Mouse (Mus musculus) embryonic facial prominence, embryonic 15.5 days (tissue): ENCODE data around the gene 1700025G04Rik. TPM values are rescaled to one million over a fixed set of nuclear protein-coding genes. Genes with fewer than 3 reads are reported as not detected.
"Not testable (repeated sequence)": the region's sequence is repeated elsewhere in the genome, so short reads cannot be mapped to it uniquely, and the experiment has no call there.

Source experiments
- ATAC-seq: fragments of 200-750 bp; cut with Nextera tagmentation; 2 replicates; pipeline ENCODE4 v1.8.0; 2017; ENCODE audit warnings: low read depth, moderate TSS enrichment; ENCODE audit not compliant: insufficient number of reproducible peaks, low FRiP score, low TSS enrichment
- H3K27ac ChIP-seq: fragments of 300-500 bp; sonication (generic); replicated peaks from 2 replicates; pipeline ENCODE4 v1.5.1; 2015; ENCODE audit warnings: mild to moderate bottlenecking, inconsistent platforms
- H3K27me3 ChIP-seq: fragments of 300-500 bp; sonication (generic); 2 replicates; pipeline ENCODE4 v1.6.1; 2015; ENCODE audit warnings: inconsistent platforms
- H3K36me3 ChIP-seq: fragments of 300-500 bp; sonication (generic); 2 replicates; pipeline ENCODE4 v1.6.1; 2015; ENCODE audit warnings: mild to moderate bottlenecking, inconsistent platforms
- H3K4me1 ChIP-seq: fragments of 300-500 bp; sonication (generic); 2 replicates; pipeline ENCODE4 v1.6.1; 2015; ENCODE audit warnings: inconsistent platforms
- H3K4me2 ChIP-seq: fragments of 300-500 bp; sonication (generic); replicated peaks from 2 replicates; pipeline ENCODE4 v1.6.1; 2015; ENCODE audit warnings: mild to moderate bottlenecking, inconsistent platforms
- H3K4me3 ChIP-seq: fragments of 300-500 bp; sonication (generic); replicated peaks from 2 replicates; pipeline ENCODE4 v1.5.1; 2015; ENCODE audit warnings: mild to moderate bottlenecking, inconsistent platforms
- H3K9ac ChIP-seq: fragments of 300-500 bp; sonication (generic); 2 replicates; pipeline ENCODE4 v1.6.1; 2015; ENCODE audit warnings: inconsistent platforms
- H3K9me3 ChIP-seq: fragments of 300-500 bp; sonication (generic); replicated peaks from 2 replicates; pipeline ENCODE4 v1.6.1; 2016; ENCODE audit warnings: inconsistent platforms
- WGBS: fragments of 180-500 bp; shearing (Covaris S2); methylation state at CpG from one replicate; pipeline ENCODE4 v1.1.7; 2015; 5-methylcytosine and 5-hydroxymethylcytosine counted together
- polyA plus RNA-seq: library from polyadenylated mRNA; unstranded; fragments of >200 nt; fragmentation: Nextera tagmentation; extraction: Ambion mirVana; gene quantifications from 2 replicates; pipeline ENCODE4 v1.2.1, GENCODE M21; 2015

The 1700025G04Rik gene
- polyA plus RNA-seq, 1 experiment from 2014 or later = 44.9 TPM

DNA sequence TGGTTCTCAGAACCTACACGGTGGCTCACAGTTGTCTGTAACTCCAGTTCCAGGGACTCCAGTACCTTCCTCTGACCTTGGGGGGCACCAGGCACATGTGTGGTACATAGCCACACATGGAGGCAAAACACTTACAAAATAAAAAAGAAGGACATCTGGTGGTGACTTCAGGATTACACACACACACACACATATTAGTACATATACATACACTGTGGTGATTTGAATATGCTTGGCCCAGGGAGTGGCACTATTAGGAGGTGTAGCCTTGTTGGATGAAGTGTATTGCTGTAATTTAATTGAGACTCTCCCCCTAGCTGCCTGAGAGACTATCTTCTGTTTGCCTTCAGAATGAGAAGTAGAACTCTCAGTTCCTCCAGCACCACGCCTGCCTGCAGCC, 241.6 kb downstream of the 1700025G04Rik start:
- H3K9ac ChIP-seq = no peak overlapping the region
- H3K36me3 ChIP-seq = no peaks in the 10 kb centered on the region
- H3K4me2 ChIP-seq = no peak overlapping the region
- H3K27me3 ChIP-seq = no peaks in the 10 kb centered on the region
- 80% methylated on average over 2 of the region's 2 CpGs for WGBS
- H3K4me1 ChIP-seq = no peaks in the 10 kb centered on the region
- H3K27ac ChIP-seq = no peak overlapping the region
- ATAC-seq = no peak
- H3K9me3 ChIP-seq = no peaks in the 10 kb centered on the region
- no peak overlapping the region for H3K4me3 ChIP-seq

DNA sequence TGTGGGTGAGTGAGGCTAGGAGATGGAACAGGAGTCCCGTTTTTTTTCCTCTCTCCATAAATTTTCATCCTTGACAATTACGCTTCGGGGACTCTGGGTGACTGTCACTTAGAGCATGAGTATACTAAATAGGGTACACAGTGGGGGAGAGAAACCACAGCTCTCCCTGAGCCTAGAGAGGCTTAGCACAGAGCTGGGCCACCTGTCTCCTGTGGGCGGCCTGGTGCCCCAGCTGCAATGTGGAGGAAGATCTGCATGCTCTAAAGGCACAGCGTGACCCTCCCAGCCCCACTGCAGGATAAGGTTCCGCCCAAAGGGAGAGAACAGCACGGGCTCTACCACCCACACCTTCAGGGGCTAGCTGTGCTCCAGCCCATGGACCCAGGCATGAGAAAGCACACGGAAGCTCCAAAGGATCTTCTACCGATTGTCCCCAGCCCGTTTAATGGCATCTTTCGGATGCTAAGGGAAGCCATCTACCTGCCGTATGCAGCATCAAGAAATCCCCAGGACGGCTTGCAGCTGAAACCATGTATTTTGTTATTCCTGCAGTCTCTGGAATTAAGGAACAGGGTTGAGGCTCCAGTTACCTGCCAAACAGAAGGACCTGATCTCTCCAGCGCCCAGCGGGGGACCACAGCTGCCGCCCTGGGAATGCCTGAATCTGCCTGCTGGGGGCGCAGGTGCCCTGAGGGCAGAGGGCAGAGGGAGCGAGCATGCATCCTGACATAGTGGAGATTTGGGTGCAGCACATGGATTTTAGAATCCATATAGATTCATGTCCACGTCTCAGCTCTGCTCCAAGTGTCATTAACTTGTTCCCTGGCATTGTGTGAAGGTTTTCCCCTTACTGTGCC, 243.8 kb downstream of the 1700025G04Rik start:
- H3K4me3 ChIP-seq = no peak overlapping the region
- H3K4me1 ChIP-seq = no peaks in the 10 kb centered on the region
- no peak overlapping the region for H3K27ac ChIP-seq
- WGBS = 59% methylated on average over 19 of the region's 19 CpGs
- no peaks in the 10 kb centered on the region for H3K36me3 ChIP-seq
- H3K9me3 ChIP-seq = no peaks in the 10 kb centered on the region
- H3K9ac ChIP-seq = no peak overlapping the region
- H3K27me3 ChIP-seq = no peaks in the 10 kb centered on the region
- H3K4me2 ChIP-seq = no peak overlapping the region
- ATAC-seq = no peak

DNA sequence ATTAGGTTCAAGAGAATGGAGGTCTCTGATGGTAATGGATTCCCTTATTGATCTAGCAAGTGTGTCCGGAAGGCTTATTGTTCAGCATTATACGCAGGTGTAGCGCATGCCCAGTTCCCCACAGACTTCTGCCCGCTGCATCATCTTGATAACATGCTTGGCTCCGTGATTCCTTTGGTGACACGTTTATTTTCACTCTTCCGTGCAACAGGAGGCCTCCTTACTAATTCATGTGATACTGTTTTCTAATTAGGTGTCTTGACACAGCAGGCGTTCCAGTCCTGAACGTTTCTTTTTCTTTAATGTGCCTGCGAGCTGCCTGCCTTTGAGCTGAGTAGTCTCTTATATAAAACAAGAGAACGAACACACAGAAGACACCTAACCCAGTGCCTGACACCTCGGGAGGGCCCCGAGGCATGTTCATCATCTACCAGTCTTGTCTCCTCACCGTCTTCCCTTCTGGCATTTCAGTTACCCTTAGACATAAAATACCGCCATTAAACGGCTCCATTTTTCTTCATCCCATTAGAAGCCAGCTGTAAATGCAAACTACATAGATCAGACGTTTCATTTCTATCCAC, 244.6 kb downstream of the 1700025G04Rik start:
- H3K27ac ChIP-seq = no peak overlapping the region
- no peak overlapping the region for H3K4me3 ChIP-seq
- H3K4me2 ChIP-seq = no peak overlapping the region
- no peaks in the 10 kb centered on the region for H3K4me1 ChIP-seq
- H3K27me3 ChIP-seq = no peaks in the 10 kb centered on the region
- H3K9ac ChIP-seq = no peak overlapping the region
- no peak for ATAC-seq
- no peaks in the 10 kb centered on the region for H3K9me3 ChIP-seq
- H3K36me3 ChIP-seq = no peaks in the 10 kb centered on the region
- WGBS = 78% methylated on average over 17 of the region's 17 CpGs

DNA sequence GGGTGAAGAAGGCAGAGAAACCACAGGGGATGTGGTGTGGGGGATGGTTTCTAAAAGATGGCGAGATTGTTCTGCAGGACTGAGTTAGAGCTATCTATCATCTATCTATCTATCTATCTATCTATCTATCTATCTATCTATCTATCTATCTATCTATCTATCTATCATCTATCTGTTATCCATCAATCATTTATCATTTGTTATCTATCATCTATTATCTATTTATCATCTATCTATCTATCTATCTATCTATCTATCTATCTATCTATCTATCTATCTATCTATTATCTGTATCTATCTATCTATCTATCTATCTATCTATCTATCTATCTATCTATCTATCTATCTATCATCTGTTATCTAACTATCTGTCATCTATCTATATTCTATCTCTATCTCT, 249.6 kb downstream of the 1700025G04Rik start:
- H3K4me3 ChIP-seq, H3K4me2 ChIP-seq, H3K36me3 ChIP-seq, H3K9ac ChIP-seq, H3K9me3 ChIP-seq, H3K27me3 ChIP-seq, H3K27ac ChIP-seq, H3K4me1 ChIP-seq, ATAC-seq: not testable (repeated sequence)
- 95% methylated on average over 1 of the region's 1 CpGs for WGBS

DNA sequence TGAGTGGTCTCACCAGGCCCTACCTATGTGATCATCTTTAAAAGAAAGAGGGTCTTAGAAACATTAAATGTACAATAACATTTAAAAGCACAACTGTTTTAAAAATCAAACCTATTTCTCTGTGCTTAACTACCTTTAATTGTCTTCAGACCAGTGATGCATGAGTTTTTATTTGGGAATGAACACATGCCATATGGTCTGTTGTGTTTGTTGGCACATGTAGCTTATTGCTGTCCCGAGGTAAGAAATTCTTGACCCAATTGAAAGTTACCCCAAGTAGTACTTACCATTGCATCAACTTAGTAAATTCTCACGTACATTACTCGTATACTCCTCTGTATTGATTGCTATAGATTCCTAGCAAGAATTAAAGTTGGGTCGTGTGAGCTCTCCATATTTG, 254.7 kb downstream of the 1700025G04Rik start:
- 74% methylated on average over 4 of the region's 4 CpGs for WGBS
- H3K36me3 ChIP-seq = no peaks in the 10 kb centered on the region
- ATAC-seq = no peak
- H3K27ac ChIP-seq = no peak overlapping the region
- peaks cover 8% of the 10 kb centered on the region; the same call in 1 of the 2 replicates for H3K9me3 ChIP-seq
- no peaks in the 10 kb centered on the region for H3K27me3 ChIP-seq
- no peak overlapping the region for H3K9ac ChIP-seq
- no peak overlapping the region for H3K4me3 ChIP-seq
- H3K4me1 ChIP-seq = no peaks in the 10 kb centered on the region
- no peak overlapping the region for H3K4me2 ChIP-seq

DNA sequence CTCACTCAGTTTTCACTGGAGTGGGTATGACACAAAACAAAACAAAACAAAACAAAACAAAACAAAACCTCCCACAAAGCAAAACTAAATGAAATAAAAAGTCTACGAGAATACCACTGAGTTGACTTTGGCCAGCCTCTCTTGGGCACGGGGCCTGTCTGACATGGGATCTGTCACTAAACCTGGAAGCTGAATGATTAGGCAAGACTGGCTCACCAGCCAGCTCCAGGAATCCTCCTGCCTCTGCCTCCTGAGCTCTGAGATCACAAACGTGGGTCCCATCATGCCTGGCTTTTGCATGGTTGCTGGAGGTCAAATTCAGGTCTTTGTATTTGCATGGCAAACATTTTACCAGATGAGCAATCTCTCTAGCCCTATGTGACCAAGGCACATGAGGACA, 258.1 kb downstream of the 1700025G04Rik start:
- H3K4me3 ChIP-seq = no peak overlapping the region
- H3K9me3 ChIP-seq = peaks cover 8% of the 10 kb centered on the region; the same call in 1 of the 2 replicates
- H3K27ac ChIP-seq = no peak overlapping the region
- no peak overlapping the region for H3K4me2 ChIP-seq
- H3K36me3 ChIP-seq = no peaks in the 10 kb centered on the region
- no peaks in the 10 kb centered on the region for H3K4me1 ChIP-seq
- ATAC-seq = no peak
- no peak overlapping the region for H3K9ac ChIP-seq
- H3K27me3 ChIP-seq = no peaks in the 10 kb centered on the region
- 79% methylated on average over 3 of the region's 3 CpGs for WGBS

DNA sequence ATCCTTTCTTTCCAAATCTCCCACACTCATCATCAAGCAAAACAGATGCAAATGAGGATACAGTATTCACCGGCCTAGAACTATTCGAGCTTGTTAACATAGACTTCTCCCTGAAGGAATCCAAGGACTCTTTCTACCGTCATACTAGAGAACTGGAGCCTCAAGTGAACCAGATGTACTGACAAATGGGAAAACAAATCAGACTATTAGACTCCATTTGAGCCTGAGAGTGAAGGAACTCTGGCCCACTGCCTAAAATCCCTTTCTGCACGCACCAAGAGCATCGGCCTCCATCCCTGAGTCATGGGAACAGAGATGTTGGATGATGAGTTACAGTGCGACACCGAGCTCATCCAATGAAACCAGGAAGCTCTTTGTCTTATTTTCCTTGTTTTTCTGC, 264.9 kb downstream of the 1700025G04Rik start:
- H3K4me3 ChIP-seq = no peak overlapping the region
- H3K4me2 ChIP-seq = no peak overlapping the region
- 0 out of 2 replicates have a peak, but pooled peaks cover 7% of the 10 kb centered on the region for H3K4me1 ChIP-seq
- H3K9me3 ChIP-seq = no peaks in the 10 kb centered on the region
- H3K27ac ChIP-seq = no peak overlapping the region
- WGBS = 53% methylated on average over 7 of the region's 7 CpGs
- peak; percentile 39; the same call in 1 of the 2 replicates for ATAC-seq
- H3K36me3 ChIP-seq = no peaks in the 10 kb centered on the region
- H3K27me3 ChIP-seq = no peaks in the 10 kb centered on the region
- no peak overlapping the region for H3K9ac ChIP-seq

DNA sequence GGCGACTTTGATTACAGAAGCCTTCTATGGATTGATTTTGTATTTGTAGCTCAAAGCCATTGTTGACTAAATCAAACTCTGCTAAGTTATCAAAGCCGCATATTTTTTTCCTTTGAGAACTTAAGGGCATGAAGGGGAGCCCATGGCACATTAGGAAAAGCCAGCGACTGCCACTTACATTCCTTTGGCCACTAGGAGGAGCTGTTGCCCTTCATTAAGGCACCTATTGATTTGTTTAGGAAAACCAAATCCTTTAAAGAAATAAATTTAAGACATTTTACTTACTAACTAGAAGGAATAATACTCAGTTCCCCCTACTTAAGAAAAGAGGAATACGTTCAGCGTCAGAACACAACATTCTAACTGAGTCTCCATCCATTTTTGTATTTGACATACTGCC, 269.5 kb downstream of the 1700025G04Rik start:
- WGBS = 13% methylated on average over 5 of the region's 5 CpGs
- no peak for ATAC-seq
- Histone ChIP-seq H3K9me3 (no peaks in the 10 kb centered on the region), H3K9ac (no peak overlapping the region), H3K27ac (no peak overlapping the region), H3K27me3 (no peaks in the 10 kb centered on the region), H3K36me3 (peaks cover 21% of the 10 kb centered on the region; the same call in 1 of the 2 replicates), H3K4me3 (no peak overlapping the region), H3K4me1 (0 out of 2 replicates have a peak, but pooled peaks cover 7% of the 10 kb centered on the region), H3K4me2 (no peak overlapping the region)

DNA sequence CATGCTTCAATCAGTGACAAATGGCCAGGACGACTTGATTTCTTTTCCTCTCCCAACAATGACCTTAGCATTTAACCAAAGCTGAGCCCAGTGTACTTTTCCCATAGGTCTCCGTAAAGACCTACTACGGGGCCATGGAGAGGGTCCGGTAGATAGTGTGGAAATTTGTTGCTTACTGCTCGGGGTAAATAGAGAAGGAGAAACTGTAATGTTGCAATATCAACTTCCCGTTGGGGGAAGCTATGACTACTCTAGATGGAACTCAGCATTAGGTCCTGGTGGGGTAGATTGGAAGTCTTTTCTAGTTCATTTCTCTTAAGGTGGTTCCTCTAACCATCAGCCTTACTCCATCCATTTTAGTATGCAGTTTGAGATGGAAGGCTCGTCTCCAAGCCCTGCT, 270.7 kb downstream of the 1700025G04Rik start:
- Histone ChIP-seq H3K4me1 (no peaks in the 10 kb centered on the region), H3K27ac (no peak overlapping the region), H3K27me3 (no peaks in the 10 kb centered on the region), H3K9me3 (no peaks in the 10 kb centered on the region), H3K4me2 (no peak overlapping the region), H3K4me3 (no peak overlapping the region), H3K9ac (no peak overlapping the region), H3K36me3 (peaks cover 21% of the 10 kb centered on the region; the same call in 1 of the 2 replicates)
- WGBS = 85% methylated on average over 7 of the region's 7 CpGs
- ATAC-seq = no peak

DNA sequence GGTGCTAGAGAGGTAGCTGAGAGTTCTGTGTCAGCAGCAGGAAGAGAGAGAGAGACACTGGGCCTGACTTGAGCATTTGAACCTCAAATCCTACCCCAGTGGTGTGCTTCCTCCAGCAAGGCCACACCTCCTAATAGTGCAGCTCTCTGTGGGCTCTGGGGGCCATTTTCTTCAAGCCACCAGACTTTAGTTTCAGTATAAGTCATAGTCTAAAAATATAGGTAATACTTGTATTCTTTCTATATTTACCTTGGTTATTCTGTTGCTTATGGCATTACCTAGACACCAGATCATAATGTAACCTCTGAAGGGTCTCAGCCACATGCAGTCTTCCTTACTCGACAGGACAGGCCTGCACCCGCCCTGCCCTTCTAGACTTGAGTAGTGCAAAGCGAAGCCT, 273.9 kb downstream of the 1700025G04Rik start:
- Histone ChIP-seq H3K36me3 (peaks cover 37% of the 10 kb centered on the region), H3K4me2 (no peak overlapping the region), H3K27ac (no peak overlapping the region), H3K4me3 (no peak overlapping the region), H3K27me3 (no peaks in the 10 kb centered on the region), H3K4me1 (no peaks in the 10 kb centered on the region), H3K9me3 (no peaks in the 10 kb centered on the region), H3K9ac (no peak overlapping the region)
- 83% methylated on average over 3 of the region's 3 CpGs for WGBS
- no peak for ATAC-seq

DNA sequence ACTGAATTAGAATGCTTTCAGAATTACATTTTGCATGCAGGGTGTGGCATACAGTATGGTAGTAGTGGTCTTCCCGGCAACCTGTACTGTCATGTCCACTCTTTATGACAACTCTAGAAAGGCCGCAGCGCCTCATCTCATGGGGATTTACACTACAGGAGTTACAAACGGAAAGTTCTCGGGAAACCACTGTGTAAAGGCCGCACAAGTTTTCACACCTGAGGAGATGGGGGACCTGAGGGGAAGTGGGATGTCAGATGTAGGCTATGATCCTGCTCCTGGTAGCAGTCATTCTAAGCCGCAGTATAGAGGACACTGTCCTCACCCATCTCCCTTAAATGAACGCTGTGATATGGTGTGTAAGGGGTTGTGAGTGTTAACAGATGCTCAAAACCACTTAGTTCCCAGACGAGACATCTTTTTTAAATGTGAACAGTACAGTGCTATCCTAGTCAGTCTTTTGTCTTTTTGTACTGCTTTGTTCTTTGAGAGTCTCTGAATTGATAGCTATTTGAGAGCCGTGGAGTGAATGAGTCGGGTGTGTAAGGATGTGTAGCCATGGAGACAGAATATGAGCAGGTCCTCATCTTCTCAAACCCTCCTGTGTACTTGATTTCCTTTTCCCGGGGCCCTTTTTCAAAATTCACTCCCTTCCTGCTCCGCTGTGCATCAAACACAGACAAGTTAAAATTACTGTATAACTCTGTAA, 277.8 kb downstream of the 1700025G04Rik start:
- H3K27ac ChIP-seq = no peak overlapping the region
- no peak overlapping the region for H3K4me2 ChIP-seq
- no peaks in the 10 kb centered on the region for H3K4me1 ChIP-seq
- no peaks in the 10 kb centered on the region for H3K27me3 ChIP-seq
- no peak overlapping the region for H3K4me3 ChIP-seq
- no peaks in the 10 kb centered on the region for H3K9me3 ChIP-seq
- 85% methylated on average over 13 of the region's 13 CpGs for WGBS
- H3K9ac ChIP-seq = no peak overlapping the region
- peaks cover 36% of the 10 kb centered on the region for H3K36me3 ChIP-seq
- no peak for ATAC-seq
